In genomic region chr11:107415901-107416560, GRCm38 (mm10) we compare ENCODE assay signal across 9 mouse cellular contexts. TPM values are rescaled to one million over a fixed set of nuclear protein-coding genes. Genes with fewer than 3 reads are reported as not detected.
DNase-seq lines count a peak whose midpoint lies in the region; ATAC-seq and TF ChIP-seq lines count a peak whose summit lies in the region.
"Had no signal": no experiment of that assay in that cellular context is flagged by ENCODE, and none has a peak within 500 bp of the region (broad histone marks: within the 10 kb centered on the region; RNA-seq: fewer than 3 reads in every experiment).

No protein-coding gene starts in this region.

- DNase-seq in heart, adult 8-10 months (ENCODE audit: low spot score): no peak
- DNase-seq in ES-E14 (ENCODE audit: low read depth, low spot score): no peak
- no peak for DNase-seq in forebrain, embryonic 14.5 days (ENCODE audit: low spot score)
- DNase-seq in urinary bladder, postnatal 14 days (ENCODE audit: low spot score): no peak
- no peak for DNase-seq in spleen, adult 12 weeks (ENCODE audit: low spot score)
- no peak for DNase-seq in cerebellum, adult 9-11 months

- no peak overlapping the region for H3K4me2 ChIP-seq in heart, embryonic 16.5 days (ENCODE audit: low read depth, low read length)
- peak overlapping the region; percentile 42 for H3K4me2 ChIP-seq in forebrain, embryonic 14.5 days (ENCODE audit: low read length)
- H3K4me2 ChIP-seq in liver, embryonic 16.5 days (ENCODE audit: low read depth, low read length): peak overlapping the region; percentile 70

- H3K27me3 ChIP-seq in heart, embryonic 16.5 days (ENCODE audit: control insufficient read depth, insufficient read depth, low read length): no peaks in the 10 kb centered on the region
- H3K27me3 ChIP-seq in forebrain, embryonic 14.5 days (replicated peaks; ENCODE audit: control insufficient read depth, insufficient read depth, low read length): no peaks in the 10 kb centered on the region
- H3K27me3 ChIP-seq in liver, embryonic 16.5 days (ENCODE audit: control insufficient read depth, insufficient read depth, low read depth, low read length): no peaks in the 10 kb centered on the region
- H3K27me3 ChIP-seq: Patski had no signal

- H3K4me1 ChIP-seq in heart, embryonic 16.5 days (ENCODE audit: control insufficient read depth, insufficient read depth, low read length): peaks cover 22% of the 10 kb centered on the region
- peaks cover 15 to 28% of the 10 kb centered on the region in 2 experiments; a peak in 3 of 4 replicates for H3K4me1 ChIP-seq in ES-E14 (ENCODE audit: control insufficient read depth in 2 of 2, insufficient read depth in 2 of 2, low read length in 2 of 2, poor library complexity in 1 of 2)
- H3K4me1 ChIP-seq in forebrain, embryonic 14.5 days (ENCODE audit: control insufficient read depth, insufficient read depth, low read length): peaks cover 51% of the 10 kb centered on the region
- peaks cover 62% of the 10 kb centered on the region for H3K4me1 ChIP-seq in liver, embryonic 16.5 days (ENCODE audit: control insufficient read depth, low read depth, low read length)

- H3K4me3 ChIP-seq in heart, embryonic 16.5 days (ENCODE audit: low read length): no peak overlapping the region
- 0 out of 4 replicates have a peak overlapping the region, but pooled peaks of 1 of the 2 experiments have one; percentile 42 for H3K4me3 ChIP-seq in ES-E14 (ENCODE audit: insufficient read depth in 1 of 2, low read depth in 1 of 2, low read length in 2 of 2, poor library complexity in 1 of 2, severe bottlenecking in 1 of 2)
- H3K4me3 ChIP-seq in forebrain, embryonic 14.5 days (ENCODE audit: low read depth, low read length): no peak overlapping the region
- H3K4me3 ChIP-seq in liver, embryonic 16.5 days (ENCODE audit: low read depth, low read length): no peak overlapping the region

- in situ Hi-C loops in ES-E14 (cut with MboI; ENCODE audit: low sequenced_read_pairs in 2 of 2, unreplicated experiment in 2 of 2): no loop called here

- H3K36me3 ChIP-seq in heart, embryonic 16.5 days (ENCODE audit: control insufficient read depth, insufficient read depth): no peaks in the 10 kb centered on the region
- H3K36me3 ChIP-seq in ES-E14 (ENCODE audit: control insufficient read depth, insufficient read depth, low read length, poor library complexity, severe bottlenecking): no peaks in the 10 kb centered on the region
- no peaks in the 10 kb centered on the region for H3K36me3 ChIP-seq in forebrain, embryonic 14.5 days (ENCODE audit: control insufficient read depth, insufficient read depth, low read length)
- no peaks in the 10 kb centered on the region for H3K36me3 ChIP-seq in liver, embryonic 16.5 days (ENCODE audit: control insufficient read depth, insufficient read depth)

- H3K27ac ChIP-seq in heart, embryonic 16.5 days (ENCODE audit: low read length): peak overlapping the region; percentile 46; the same call in 1 of the 2 replicates
- peak overlapping the region; percentile 47; the same call in 1 of the 2 replicates for H3K27ac ChIP-seq in ES-E14 (ENCODE audit: insufficient read depth, low read depth, low read length, poor library complexity, severe bottlenecking)
- H3K27ac ChIP-seq in forebrain, embryonic 14.5 days (ENCODE audit: low read depth, low read length): peak overlapping the region; percentile 90
- peak overlapping the region; percentile 91 for H3K27ac ChIP-seq in liver, embryonic 16.5 days (ENCODE audit: low read length)

- 79% methylated on average over 10 of the region's 10 CpGs for WGBS in heart, embryonic 16.5 days
- 13% methylated on average over 10 of the region's 10 CpGs for WGBS in forebrain, embryonic 14.5 days
- WGBS in liver, embryonic 16.5 days (ENCODE audit: insufficient replicate concordance): 53% methylated on average over 10 of the region's 10 CpGs

- no peaks in the 10 kb centered on the region for H3K9me3 ChIP-seq in heart, embryonic 16.5 days (replicated peaks; ENCODE audit: control insufficient read depth, low read length)
- H3K9me3 ChIP-seq in ES-E14 (ENCODE audit: control insufficient read depth, insufficient read depth, low read depth, low read length): no peaks in the 10 kb centered on the region
- no peaks in the 10 kb centered on the region for H3K9me3 ChIP-seq in forebrain, embryonic 14.5 days (replicated peaks; ENCODE audit: control insufficient read depth, low read length)
- no peaks in the 10 kb centered on the region for H3K9me3 ChIP-seq in liver, embryonic 16.5 days (replicated peaks; ENCODE audit: control insufficient read depth, low read length)

- H3K9ac ChIP-seq in heart, embryonic 16.5 days (ENCODE audit: low read length): no peak overlapping the region
- peak overlapping the region; percentile 70 for H3K9ac ChIP-seq in ES-E14 (ENCODE audit: insufficient read depth, low read depth, low read length, poor library complexity, severe bottlenecking)
- peak overlapping the region; percentile 58; the same call in 1 of the 2 replicates for H3K9ac ChIP-seq in forebrain, embryonic 14.5 days (ENCODE audit: low read length)
- no peak overlapping the region; the same call in 1 of the 2 replicates for H3K9ac ChIP-seq in liver, embryonic 16.5 days (ENCODE audit: low read depth, low read length)

- no peak for ATAC-seq in heart, embryonic 16.5 days (replicated peaks; ENCODE audit: extremely low read depth, insufficient read depth, low FRiP score)
- ATAC-seq in forebrain, embryonic 14.5 days: no peak
- no peak for ATAC-seq in liver, embryonic 16.5 days (ENCODE audit: low read depth)
- ATAC-seq: Patski had no signal

TF ChIP-seq in ES-E14, 5 proteins besides CTCF, POLR2A, EP300 and RAD21:
- TF ChIP-seq ZNF384 (IDR thresholded peaks at IDR 0.05; ENCODE audit: low read depth, low read length) (no peak), ZC3H11A (IDR thresholded peaks at IDR 0.05; ENCODE audit: borderline replicate concordance, low read depth, low read length) (no peak), MAFK (IDR thresholded peaks at IDR 0.05; ENCODE audit: insufficient read depth, low read depth, low read length) (no peak), CHD2 (IDR thresholded peaks at IDR 0.05; ENCODE audit: low read depth, low read length) (no peak), HCFC1 (IDR thresholded peaks at IDR 0.05; ENCODE audit: borderline replicate concordance, insufficient read depth, low read length) (no peak)
TF ChIP-seq in ES-E14: peak in this region for 0.

RNA-seq across cellular contexts. Expression of gene Pitpnc1, which starts 54.5 kb away (rescaled TPM):
- 19.1 and 20.8 TPM in 2 replicates for polyA plus RNA-seq in heart, embryonic 16.5 days (2015; fragmentation: Nextera tagmentation; extraction: Ambion mirVana)
- 10 to 100 TPM; 69.0 to 82.6 (median 74.0) TPM for total RNA-seq in heart, adult 8-10 months (2022)
- 37.3 and 42.9 TPM in 2 replicates for total RNA-seq in ES-E14 (2012; rRNA removed)
- polyA plus RNA-seq in forebrain, embryonic 14.5 days (2014; fragmentation: Nextera tagmentation; extraction: Ambion mirVana): 31.4 and 38.9 TPM in 2 replicates
- polyA plus RNA-seq in liver, embryonic 16.5 days (2015; fragmentation: Nextera tagmentation; extraction: Ambion mirVana): 7.6 and 9.2 TPM in 2 replicates

Comparison
In these comparisons a context has a peak if more than half of its experiments do, and no peak if none do; other contexts are left out.
1. H3K9ac ChIP-seq: peak in ES-E14 (single experiment) and forebrain, embryonic 14.5 days (single experiment); none in heart, embryonic 16.5 days (single experiment) and liver, embryonic 16.5 days (single experiment).
2. Peak in every context shown above with its lines, with median percentiles within 50 percentile points of each other: H3K27ac ChIP-seq.